Mouse (Mus musculus): ENCODE results near the gene 0610030E20Rik.

Gene 0610030E20Rik

DNA sequence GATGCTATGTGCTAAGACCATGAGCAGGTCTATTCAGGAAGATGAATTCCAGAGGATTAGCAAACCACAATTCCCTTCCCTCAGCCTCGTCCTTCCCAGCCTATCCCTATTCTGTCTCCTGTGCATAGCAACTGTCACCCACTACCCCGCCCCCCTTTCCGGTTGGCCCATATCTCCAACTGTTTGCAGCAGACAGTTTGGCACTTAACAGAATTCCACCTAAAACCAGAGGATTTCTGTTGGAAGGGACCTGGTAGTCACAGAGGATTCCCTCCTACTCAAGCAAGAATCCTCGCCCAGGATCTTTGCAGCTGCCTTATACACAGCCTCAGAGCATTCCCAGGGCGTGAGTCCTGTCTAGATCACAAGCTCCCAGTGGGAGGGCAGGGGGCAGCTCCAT is 24.0 kb downstream of the 0610030E20Rik start:
- DNase-seq, result no peak

DNA sequence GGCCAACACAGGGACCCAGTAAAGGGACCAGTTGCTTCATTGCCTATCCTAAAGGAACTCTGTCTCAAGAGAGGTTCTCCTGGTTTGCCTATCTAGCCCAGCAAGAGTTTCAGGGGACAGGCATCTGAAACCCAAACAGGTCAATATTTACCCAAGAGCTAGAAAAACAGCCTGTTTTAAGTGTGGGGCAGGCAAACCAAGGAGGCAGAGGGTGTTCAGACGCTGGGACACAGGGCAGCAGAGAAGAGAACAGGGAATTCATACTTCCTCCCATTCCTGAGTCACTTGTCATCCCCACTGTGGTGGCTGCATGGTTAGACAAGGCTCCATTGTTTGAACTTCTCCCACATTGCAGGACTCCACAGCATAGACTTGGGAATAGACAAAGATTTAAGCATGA is 24.5 kb downstream of the 0610030E20Rik start:
- DNase-seq, result no peak

DNA sequence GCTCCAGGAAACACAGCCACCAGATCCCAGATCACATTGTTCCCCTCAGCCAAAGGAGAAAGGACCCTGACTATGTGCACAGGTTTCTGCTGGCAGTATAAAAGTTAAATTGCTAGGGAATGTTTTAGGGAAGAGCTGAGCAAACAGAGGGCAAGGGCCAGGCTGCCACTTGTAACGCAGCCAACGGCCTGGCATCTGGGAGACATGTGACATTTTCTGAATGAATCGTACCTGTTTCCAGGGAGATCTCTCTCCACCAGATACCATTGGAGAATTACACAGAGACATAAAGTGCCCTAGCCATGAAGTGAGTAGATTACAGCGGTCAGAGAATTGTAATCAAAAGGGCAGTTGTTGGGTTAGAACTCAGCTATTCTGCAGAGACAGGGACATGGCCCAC is 26.1 kb downstream of the 0610030E20Rik start:
- no peak for DNase-seq

DNA sequence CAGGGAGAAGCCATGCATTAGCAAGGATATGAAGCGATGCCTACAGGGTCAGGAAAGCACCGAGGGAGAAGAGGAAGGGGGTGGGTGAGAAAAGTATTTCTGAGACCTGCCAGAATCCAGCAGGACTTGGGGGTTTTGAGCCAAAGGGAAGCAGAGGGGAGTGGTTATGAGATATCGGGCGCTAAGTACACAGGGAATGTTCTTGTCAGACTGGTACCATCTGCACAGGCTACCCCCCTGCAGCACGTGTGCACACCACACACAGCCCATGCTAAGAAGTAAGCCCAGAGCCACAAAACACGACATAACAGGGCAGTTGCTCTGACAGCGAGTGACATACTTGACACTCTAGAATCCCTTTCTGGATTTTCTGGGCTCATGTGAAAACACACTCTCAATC is 27.1 kb downstream of the 0610030E20Rik start:
- no peak for DNase-seq

DNA sequence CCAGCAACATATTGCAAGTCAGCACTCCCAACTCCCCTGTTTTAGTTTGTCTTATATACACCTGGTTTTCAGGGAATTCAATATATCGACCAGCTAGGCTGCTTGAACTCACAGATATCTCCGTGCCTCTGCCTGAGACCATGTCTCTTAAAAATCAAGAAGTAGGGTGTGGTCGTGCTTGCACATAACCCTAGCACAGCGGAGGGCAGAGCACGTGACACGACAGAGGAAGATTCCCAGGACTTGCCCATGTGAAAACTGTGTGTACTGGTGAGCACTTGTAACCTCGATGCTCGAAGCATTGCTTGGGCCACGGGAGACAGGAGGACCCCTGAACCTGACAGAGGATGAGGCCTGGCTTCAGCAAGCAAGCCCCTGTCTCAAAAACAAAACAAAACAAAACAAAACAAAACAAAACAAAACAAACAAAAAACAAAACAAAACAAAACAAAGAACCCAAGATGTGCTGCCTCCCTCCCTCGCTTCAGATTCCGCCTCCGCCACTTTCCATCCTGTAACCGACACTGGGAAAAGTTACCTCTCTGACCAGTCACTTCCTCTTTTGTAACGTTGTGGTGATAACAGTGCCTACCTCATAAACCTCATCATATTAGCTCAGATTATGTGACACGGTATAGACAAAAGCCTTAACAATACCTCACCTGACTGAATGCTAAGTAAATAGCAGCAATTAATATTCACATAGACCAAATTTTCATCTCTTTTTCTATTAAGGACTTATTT is 27.9 kb downstream of the 0610030E20Rik start:
- no peak for DNase-seq

DNA sequence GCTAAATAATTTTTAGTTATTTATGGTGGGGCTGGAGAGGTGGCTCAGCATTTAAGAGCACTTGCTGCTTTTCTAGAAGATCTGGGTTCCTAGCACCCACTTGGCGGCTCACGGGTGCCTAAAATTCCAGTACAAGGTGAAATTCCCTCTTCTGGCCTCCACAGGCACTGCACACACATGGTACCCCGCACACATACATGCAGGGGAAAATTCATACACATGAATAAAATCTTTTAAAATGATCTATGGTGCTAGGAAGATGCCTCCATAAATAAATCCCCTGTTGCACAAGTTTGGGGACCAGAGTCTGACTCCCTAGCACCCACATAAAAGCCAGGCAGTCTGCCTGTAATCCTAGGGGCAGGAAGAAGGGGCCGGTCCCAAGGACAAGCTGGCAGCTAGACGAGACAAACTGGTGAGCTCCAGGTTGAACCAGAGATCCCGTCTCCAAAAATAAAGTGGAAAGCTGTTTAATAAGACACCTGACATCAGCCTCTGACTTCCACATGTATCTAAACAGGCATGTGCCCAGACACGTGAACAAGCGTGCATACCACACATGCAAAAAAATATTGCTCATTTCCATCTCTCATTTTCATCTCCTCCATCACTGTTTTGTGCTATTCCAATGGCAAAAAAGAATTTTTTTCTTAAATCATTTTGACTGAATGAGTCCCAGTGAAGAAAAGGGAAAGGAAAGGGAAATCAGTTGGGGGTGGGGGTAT is 31.6 kb downstream of the 0610030E20Rik start:
- no peak for DNase-seq

DNA sequence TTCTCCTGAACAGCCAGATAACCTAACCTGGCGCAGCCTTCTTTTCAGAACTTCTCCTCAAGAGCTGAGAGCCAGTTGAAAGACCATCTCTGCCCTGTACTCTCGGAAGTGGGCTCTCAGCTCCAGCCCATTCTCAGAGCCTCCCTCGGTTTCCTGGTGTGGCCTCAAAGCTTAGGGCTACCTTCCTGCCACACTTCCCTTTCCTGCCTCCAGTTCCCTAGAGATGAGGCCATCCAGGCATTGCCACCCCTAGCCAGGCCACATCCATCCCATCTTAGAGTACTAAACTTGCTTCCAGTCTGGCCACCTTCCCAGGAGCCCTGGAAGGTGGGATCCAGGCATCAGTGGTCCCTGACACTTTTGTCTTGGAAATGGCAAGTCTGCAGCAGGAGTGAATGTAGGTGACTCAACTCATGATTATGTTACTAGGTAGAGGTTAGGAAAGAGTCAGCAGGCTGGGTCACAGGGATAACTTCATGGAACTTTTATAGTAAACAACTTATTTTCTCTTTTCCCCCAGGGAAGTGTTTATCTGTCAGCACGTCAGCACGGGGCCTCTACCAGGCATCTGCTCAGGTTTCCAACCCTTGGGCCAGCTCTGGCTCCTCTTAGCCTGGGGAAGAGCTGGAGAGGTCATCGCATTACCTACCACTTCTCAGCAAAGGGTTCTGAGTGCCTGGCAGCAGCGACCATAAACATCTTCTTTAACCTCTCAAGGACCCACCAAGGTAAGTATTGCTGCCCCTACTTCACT is 32.4 kb downstream of the 0610030E20Rik start:
- DNase-seq, result no peak

DNA sequence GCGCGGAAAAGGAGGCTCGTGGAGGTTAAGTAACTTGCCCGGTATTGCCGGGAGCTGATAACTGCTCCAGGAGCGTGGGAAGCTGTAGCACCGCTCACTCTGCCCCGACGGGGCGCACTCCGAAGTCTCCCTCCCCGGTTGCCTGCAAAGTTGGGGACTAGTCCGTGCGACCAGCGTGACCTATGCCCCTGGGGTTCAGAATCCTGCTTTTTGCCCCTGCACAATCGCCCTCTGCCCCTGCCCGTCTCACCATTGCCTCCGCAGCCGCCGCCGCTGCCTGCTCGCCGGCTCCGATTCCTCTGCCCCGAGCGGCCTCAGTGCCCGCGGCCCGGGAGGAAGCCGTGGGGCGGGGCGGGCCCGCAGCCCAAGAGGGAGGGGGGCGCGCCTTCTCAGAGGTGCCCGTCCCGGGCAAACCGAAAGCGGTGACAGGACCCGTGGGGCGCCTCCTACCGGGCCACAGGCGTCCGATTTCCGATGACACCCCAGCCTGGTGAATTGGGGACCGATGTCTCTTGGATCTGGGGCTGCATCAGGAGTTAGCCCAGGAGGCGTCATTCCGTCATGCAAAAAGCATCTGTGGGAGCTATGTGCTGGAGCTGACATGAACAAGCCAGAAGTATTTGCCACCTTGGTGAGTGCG is 33.1 kb downstream of the 0610030E20Rik start, which contains the start of gene Vamp5:
Gene Vamp5 (minus strand): TSS at position 338 of the 640 bp plus-strand sequence.
- peak; percentile 86 to 93 for DNase-seq

DNA sequence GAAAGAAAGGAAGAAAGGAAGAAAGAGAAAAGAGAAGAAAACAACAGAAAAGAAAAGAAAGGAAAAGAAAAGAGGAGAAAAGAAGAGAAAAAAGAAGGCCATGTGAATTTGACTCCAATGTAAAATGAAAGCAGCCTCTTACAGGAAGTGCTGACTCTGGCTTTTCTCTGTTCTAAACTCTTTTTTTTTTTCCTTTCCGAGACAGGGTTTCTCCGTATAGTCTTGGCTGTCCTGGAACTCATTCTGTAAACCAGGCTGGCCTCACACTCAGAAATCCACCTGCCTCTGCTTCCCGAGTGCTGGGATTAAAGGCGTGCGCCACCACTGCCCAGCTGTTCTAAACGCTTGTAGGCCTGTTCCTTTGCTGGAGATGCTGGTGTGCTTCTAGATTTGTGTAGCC is 35.4 kb downstream of the 0610030E20Rik start:
- no peak for DNase-seq

DNA sequence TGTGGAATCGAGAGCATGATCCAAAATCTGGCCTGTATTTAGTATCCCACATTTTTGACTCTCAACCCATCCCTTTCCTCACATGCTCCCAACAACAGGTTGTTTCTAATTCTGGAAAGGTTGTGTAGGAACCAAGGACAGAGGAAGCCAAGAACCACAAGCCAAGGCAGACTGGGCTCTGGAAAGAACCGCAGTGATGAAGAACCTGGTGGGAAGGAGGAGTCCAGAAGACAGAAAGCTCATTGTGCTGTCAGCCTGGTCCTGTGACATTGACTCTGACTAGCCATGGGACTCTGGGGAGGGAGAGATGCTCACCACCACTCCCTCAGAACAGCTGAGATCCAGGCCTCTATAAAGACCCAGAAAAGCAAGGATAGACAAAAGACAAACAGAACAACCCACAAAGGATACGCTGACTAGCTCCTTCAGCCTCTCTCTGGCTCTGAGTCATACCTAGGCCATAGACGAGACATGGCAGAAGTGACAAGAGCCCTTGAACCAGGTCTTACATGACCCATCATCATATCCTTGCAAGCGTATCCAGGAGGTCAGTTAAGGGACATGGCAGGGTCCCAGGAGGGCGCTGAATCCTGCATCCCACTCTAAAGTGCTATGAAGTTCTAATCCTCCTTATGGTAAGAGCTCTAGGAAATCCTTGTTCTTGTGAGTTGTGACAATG is 36.2 kb downstream of the 0610030E20Rik start:
- DNase-seq, result no peak

DNA sequence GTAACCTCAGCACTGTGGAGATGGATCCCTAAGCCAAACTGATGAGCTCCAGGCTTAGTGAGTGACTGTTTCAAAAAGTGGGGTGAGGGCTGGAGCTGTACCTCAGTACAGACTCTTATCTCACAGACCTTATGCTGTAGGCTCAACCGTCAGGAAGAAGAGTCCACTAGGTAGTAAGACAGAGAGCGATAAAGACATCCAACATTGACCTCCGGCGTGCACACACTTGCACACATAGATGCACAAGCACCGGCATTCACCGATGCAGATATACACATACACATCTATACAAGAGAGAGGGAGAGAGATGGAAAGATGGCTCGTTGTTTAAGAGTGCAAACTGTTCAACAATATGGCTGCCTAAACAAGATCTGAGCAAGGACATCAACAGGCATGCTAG is 36.8 kb downstream of the 0610030E20Rik start:
- DNase-seq, result no peak

DNA sequence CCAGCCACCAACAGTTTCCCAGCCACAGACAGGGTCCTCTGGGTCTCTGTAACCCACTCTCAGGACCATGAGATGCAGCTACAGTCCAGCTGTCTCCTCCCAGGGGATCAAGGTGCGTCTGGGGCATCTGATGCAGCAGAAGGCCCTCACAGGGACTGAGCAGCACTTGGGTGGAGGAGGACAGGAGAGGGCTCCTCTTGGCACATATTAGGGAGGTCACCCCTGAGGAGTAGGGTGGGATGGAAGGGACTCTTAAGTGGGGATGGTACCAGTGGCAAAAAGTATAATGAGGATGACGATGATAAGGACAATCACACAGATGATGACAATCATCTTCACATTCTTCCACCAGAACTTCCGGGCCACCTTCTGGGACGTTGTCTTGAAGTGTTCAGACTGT is 38.1 kb downstream of the 0610030E20Rik start:
- DNase-seq, result no peak

DNA sequence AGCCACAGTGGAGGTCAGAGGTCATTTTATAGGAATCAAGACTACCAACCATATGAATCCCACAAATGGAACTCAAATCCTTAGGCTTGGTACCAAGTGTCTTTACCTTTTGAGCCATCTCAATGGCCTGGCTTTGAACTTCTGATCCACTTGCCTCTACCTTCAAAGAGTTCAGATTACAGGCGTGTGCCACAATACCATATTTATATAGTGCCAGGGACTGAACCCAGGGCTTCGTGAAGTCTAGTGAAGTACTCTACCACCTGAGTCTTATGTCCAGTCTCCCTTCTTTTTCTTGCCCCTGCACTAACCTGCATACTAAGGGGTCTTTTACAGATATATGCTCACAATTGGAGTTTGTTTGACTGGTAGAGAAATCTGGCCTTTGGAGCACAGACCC is 39.4 kb downstream of the 0610030E20Rik start:
- DNase-seq, result no peak

DNA sequence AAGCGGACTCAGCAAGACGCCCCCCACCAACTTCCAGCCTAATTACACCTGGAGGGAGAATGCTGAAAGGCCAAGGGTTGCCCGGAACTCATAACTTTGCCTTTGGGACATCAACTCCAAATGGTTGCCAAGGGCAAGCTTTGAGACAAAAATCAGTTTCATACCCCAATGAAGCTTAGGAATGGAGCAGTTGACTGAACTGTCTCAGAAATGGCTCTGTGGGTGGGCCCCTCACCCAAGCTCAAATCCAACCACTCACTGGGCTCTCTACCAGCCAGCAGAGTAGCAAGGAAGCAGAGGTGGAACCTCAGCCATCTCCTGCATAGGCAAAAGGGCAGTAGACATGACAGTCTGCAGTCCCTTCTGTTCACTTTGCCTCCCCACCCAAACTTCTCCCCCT is 40.7 kb downstream of the 0610030E20Rik start:
- no peak for DNase-seq

DNA sequence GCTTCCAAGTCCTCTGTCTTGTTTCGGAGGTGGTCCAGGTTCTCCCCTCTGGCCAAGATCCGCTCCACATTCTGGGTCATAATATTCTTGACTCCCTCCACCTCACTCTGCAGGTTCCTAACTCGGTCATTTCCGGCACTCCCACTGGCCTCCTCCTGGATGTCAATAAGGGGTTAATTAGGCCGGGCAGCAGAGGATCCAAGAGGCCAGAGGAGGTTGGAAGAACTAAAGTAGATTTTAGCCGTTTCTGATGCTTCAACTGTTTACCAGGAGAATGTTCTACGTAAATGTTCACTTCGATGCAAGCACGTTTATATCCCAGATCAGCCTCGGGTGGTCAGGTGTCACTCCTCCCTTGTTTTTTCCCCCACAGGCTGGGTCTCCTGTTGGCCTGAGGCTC is 41.1 kb downstream of the 0610030E20Rik start:
- DNase-seq, result no peak

DNA sequence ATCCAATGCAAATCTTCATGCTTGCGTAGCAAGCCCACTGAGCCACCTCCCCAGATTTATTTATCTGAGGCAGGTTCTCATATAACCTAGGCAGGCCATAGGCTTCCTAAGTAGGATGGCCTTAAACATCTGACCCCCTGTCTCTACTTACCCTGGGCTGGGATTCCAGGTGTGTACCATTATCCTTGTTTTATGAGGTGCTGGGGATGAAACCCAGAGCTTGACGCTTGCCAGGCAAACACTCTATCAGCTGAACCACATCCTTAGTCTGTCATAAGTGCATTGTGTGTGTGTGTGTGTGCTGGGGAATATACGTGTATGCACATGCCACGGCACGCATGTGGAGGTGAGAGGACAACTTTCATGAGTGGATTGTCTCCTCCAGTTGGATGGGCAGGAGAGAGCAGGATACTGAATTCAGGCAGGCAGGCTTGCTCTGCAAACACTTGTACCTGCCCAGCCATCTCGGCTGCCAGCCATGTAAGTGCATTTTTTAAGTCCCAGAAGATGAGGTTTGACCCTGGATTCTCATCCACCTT is 41.7 kb downstream of the 0610030E20Rik start:
- DNase-seq, result no peak

DNA sequence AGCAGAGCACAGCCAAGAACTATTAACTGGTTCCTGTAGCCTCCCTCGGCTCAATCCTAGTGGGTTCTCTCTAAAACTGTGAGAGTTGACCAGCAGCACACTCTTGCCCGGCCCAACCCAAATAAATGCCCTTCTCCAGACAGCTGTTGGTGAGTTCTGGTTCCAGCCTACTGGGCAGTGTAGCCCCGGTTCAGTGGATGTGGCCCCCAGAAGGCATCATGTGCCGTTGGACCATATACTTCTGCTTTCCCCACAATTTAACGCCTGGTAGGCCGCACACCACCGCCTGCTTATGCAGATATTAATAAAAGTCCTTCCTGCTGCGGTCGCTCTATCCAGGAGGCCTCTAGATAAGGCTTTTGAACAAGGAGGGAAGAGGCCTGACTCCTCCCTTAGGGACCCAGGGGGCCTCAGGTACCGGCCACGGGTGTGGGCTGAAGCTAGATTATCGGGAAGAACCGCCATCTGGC is 42.4 kb downstream of the 0610030E20Rik start:
- DNase-seq, result peak; percentile 59

DNA sequence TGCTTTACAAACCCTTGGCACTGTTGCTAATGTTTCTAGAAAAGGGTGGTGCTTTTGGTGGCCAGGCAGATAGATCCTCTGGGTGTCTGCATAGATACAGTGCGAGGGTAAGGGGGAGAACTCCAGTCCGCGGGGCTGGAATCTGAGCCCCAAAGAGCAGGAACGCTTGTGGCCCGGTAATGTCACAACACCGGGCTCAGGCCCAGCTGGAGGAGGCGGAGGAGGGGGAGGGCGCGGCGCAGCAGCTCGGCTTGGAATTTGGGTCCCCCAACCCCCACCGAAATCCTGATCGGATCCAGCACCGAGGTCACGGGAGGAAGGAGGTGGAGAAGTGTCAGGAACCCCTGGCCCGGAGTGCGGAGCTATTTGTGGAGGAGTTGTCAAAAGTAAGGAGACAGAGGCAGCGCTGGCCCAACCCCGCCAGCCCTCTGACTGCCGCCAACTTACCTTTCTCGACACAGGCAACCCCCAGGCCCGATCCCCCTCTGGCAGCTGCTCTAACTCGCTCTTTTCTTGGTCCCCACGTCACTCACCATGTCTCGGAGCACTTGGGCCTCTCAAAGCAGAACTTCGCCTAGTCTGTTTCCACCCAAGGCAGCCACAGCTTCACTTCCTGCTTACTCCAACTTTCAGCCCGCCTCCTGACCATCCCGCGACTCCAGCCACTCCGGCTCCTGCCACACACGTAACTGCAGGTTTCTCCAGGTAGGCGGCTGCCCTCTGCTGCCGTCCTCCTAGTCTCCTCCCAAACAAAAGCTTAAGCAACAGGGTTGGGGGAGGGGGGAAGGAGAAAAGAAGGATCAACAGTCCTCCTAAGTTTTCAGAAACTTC is 43.0 kb downstream of the 0610030E20Rik start, which contains the start of gene Vamp8:
Gene Vamp8 (minus strand): TSS at position 763 of the 831 bp plus-strand sequence.
- peak; percentile 59 to 68 for DNase-seq

DNA sequence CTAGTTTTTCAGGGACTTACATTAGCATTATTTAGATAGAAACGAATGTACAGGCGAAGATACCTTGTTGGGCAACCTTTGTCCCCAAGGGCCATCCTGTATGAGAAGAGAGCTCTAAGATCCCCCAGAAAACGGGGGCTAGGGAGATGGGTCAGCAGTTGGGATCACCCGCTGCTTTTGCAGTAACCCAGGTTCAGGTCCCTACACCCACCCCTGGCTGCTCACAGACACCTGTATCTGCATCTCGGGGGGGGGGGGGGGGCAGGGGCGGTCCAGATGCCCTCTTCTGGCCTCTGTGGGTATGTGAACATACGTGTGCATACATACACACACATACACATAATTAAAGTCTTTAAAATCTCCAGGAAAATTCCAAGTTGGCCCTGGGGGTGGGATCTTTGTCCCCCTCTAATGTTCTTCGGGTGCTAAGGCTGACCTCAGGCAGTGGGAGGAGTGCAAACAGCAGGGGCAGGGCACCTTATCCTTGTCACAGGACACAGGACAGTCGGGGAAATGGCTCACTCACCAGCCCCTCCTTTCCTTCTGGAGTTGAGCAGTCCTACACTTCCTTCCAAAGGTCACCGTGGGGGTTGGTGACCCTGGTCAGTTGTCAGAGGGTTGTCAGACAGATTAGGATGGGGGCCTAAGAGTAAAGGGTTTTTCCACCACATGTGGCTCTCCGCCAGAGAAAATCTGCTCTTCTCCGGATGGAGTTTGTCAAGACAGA is 43.8 kb downstream of the 0610030E20Rik start:
- DNase-seq, result peak; percentile 35 to 38

DNA sequence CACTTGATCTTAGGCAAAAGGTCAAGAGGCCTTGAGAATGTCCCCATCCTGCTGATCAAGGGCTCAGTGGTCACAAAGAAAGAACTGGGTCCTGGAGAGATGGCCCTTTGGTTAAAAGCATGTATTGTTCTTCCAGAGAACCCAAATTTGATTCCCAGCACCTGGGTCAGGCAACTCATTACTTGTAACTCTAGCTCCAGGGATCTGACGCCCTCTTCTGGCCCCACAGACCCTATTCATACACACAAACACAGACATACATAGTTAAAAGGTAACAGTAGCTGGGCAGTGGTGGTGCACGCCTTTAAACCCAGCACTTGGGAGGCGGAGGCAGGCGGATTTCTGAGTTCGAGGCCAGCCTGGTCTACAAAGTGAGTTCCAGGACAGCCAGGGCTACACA is 45.2 kb downstream of the 0610030E20Rik start:
- no peak for DNase-seq
